Mouse (Mus musculus): ENCODE measurements around the gene Bod1.

- TF ChIP-seq CTCF (IDR thresholded peaks at IDR 0.05; ENCODE audit: low read depth, low read length) (no peak), TAL1 (conservative IDR thresholded peaks at IDR 0.05; ENCODE audit: low read depth, low read length) (no peak), GATA1 (IDR thresholded peaks at IDR 0.05; ENCODE audit: borderline replicate concordance, low read length) (no peak), GATA2 (IDR thresholded peaks at IDR 0.05; ENCODE audit: borderline replicate concordance, low read depth, low read length) (no peak)
Observed at GRCm38 (mm10) chr11:31672170-31672563, 482 bp upstream of the Bod1 start.
